ENCODE assay signal across 8 mouse cellular contexts in genomic region chr2:165852453-165852852, GRCm38 (mm10). TPM values are rescaled to one million over a fixed set of nuclear protein-coding genes. Genes with fewer than 3 reads are reported as not detected.
DNase-seq lines count a peak whose midpoint lies in the region; ATAC-seq and TF ChIP-seq lines count a peak whose summit lies in the region.

No protein-coding gene starts in this region.

- DNase-seq in heart, adult 11 months: peak; percentile 98
- DNase-seq in heart, adult 8-10 months (ENCODE audit: low spot score): no peak
- peak; percentile 37 for DNase-seq in lung, postnatal 14 days
- no peak for DNase-seq in frontal cortex, postnatal 14 days (ENCODE audit: low spot score in 2 of 2)
- no peak for DNase-seq in left cerebral cortex, postnatal 4 days

- H3K4me2 ChIP-seq in heart, embryonic 15.5 days: peak overlapping the region; percentile 9; the same call in 1 of the 2 replicates

- intact Hi-C loops in left cerebral cortex, postnatal 4 days (cut with DNase I): no loop called here

- peak; percentile 29; the same call in 1 of the 2 replicates for TF ChIP-seq CTCF in bone marrow, adult 2 months (IDR thresholded peaks at IDR 0.05; ENCODE audit: control insufficient read depth, insufficient read depth, low read length)

- no peak; the same call in 1 of the 2 replicates for ATAC-seq in heart, embryonic 15.5 days (replicated peaks; ENCODE audit: insufficient number of reproducible peaks, insufficient read depth, low FRiP score, low read depth)
- no peak for ATAC-seq in megakaryocyte-erythroid progenitor cell, adult 5-6 weeks (replicated peaks; ENCODE audit: low FRiP score, low TSS enrichment, poor library complexity, severe bottlenecking)

- H3K27me3 ChIP-seq in heart, embryonic 15.5 days: no peaks in the 10 kb centered on the region

- H3K9ac ChIP-seq in heart, embryonic 15.5 days: no peak overlapping the region

- peak overlapping the region; percentile 80 for H3K27ac ChIP-seq in bone marrow, adult 2 months (ENCODE audit: control insufficient read depth, insufficient read depth, low read depth, low read length, poor library complexity)
- H3K27ac ChIP-seq in heart, embryonic 15.5 days: peak overlapping the region; percentile 85

- peaks cover 19% of the 10 kb centered on the region for H3K4me1 ChIP-seq in bone marrow, adult 2 months (ENCODE audit: control insufficient read depth, insufficient read depth, low read length)
- H3K4me1 ChIP-seq in heart, embryonic 15.5 days (replicated peaks): peaks cover 91% of the 10 kb centered on the region

- H3K36me3 ChIP-seq in heart, embryonic 15.5 days: 0 out of 2 replicates have a peak, but pooled peaks cover 6% of the 10 kb centered on the region

- TF ChIP-seq POLR2A in bone marrow, adult 2 months (IDR thresholded peaks at IDR 0.05; ENCODE audit: borderline replicate concordance, control insufficient read depth, low read depth, low read length): 0 out of 2 replicates have a peak, but pooled peaks have one; percentile 15

- no peak overlapping the region for H3K4me3 ChIP-seq in bone marrow, adult 2 months (replicated peaks; ENCODE audit: control insufficient read depth, low read depth, low read length)
- H3K4me3 ChIP-seq in heart, embryonic 15.5 days: no peak overlapping the region

- no peaks in the 10 kb centered on the region for H3K9me3 ChIP-seq in heart, embryonic 15.5 days (replicated peaks)

- WGBS in bone marrow, adult 2 months: 24% methylated on average over 11 of the region's 11 CpGs
- WGBS in heart, embryonic 15.5 days: 41% methylated on average over 11 of the region's 11 CpGs

RNA-seq across cellular contexts. Expression of gene Zmynd8, which starts 46.4 kb away (rescaled TPM):
- 10 to 100 TPM; 35.5 to 60.5 (median 45.4) TPM for total RNA-seq in heart, adult 8-10 months (2022)
- polyA plus RNA-seq in bone marrow, adult 2 months (2011; ENCODE audit: insufficient read depth, insufficient read length, low replicate concordance, missing spikeins): 34.1 and 75.2 TPM in 2 replicates
- polyA plus RNA-seq in heart, embryonic 15.5 days (2015; fragmentation: Nextera tagmentation; extraction: Ambion mirVana): 39.1 and 40.7 TPM in 2 replicates
- total RNA-seq in megakaryocyte-erythroid progenitor cell, adult 5-6 weeks (2014; fragmentation: Nextera tagmentation): 70.9 and 80.1 TPM in 2 replicates
- total RNA-seq in megakaryocyte-erythroid progenitor cell, adult 5-6 weeks (2017): 27.2 and 42.9 TPM in 2 replicates
- 100 to 1,000 TPM; 118 to 120 TPM for total RNA-seq in left cerebral cortex, postnatal 4 days (2021)

Comparison
In these comparisons a context has a peak if more than half of its experiments do, and no peak if none do; other contexts are left out.
1. DNase-seq: peak in heart, adult 11 months (single experiment) and lung, postnatal 14 days (single experiment); none in heart, adult 8-10 months (single experiment), frontal cortex, postnatal 14 days (0 of 2) and left cerebral cortex, postnatal 4 days (single experiment).